Mouse (Mus musculus): ENCODE data around the gene Ift74. TPM values are rescaled to one million over a fixed set of nuclear protein-coding genes. Genes with fewer than 3 reads are reported as not detected.

Gene Ift74
- total and polyA plus RNA-seq, 3 experiments, result 10.2 to 12.3 TPM; not detected in 1

GRCm38 (mm10) chr4:94738838-94739731, 124.8 kb downstream of the Ift74 start, which contains the start of gene Tek (continued):
- TF ChIP-seq ETS1 (IDR thresholded peaks at IDR 0.05; ENCODE audit: low read depth, low read length) (no peak), GABPA (IDR thresholded peaks at IDR 0.05; ENCODE audit: low read depth, low read length) (no peak), KAT2A (conservative IDR thresholded peaks at IDR 0.05; ENCODE audit: low read depth, low read length) (no peak), ZMIZ1 (IDR thresholded peaks at IDR 0.05; ENCODE audit: low read depth, low read length) (no peak)

GRCm38 (mm10) chr4:94741824-94742223, 127.5 kb downstream of the Ift74 start:
- Histone ChIP-seq H3K4me3 (ENCODE audit: control insufficient read depth in 1 of 2, insufficient read depth in 1 of 2, low read depth in 2 of 2, low read length in 2 of 2) (no peak overlapping the region), H3K27me3 (ENCODE audit: control insufficient read depth in 1 of 2, insufficient read depth in 2 of 2, low read length in 2 of 2) (peaks cover 0 to 2% of the 10 kb centered on the region in 2 experiments; a peak in 2 of 4 replicates), H3K79me2 (ENCODE audit: control insufficient read depth, insufficient read depth, low read length, poor library complexity) (no peaks in the 10 kb centered on the region), H3K36me3 (ENCODE audit: control insufficient read depth in 1 of 2, insufficient read depth in 2 of 2, low read length in 2 of 2) (no peaks in the 10 kb centered on the region), H3K9me3 (replicated peaks; ENCODE audit: insufficient read depth, low read length) (no peaks in the 10 kb centered on the region), H3K27ac (ENCODE audit: control insufficient read depth, low read depth, low read length) (no peak overlapping the region), H3K9ac (ENCODE audit: control insufficient read depth, low read depth, low read length, poor library complexity, severe bottlenecking) (no peak overlapping the region), H3K4me1 (ENCODE audit: control insufficient read depth in 1 of 2, insufficient read depth in 2 of 2, low read length in 2 of 2) (peaks cover 0 to 2% of the 10 kb centered on the region in 2 experiments; a peak in 2 of 4 replicates)
- TF ChIP-seq MAZ (IDR thresholded peaks at IDR 0.05; ENCODE audit: low read depth, low read length) (no peak), UBTF (IDR thresholded peaks at IDR 0.05; ENCODE audit: borderline replicate concordance, insufficient read depth, low read depth, low read length) (no peak), MEF2A (IDR thresholded peaks at IDR 0.05; ENCODE audit: extremely low read depth, insufficient replicate concordance, low read depth, low read length, poor library complexity, severe bottlenecking) (no peak), BHLHE40 (IDR thresholded peaks at IDR 0.05; ENCODE audit: borderline replicate concordance, low read depth, low read length) (no peak), ELF1 (IDR thresholded peaks at IDR 0.05; ENCODE audit: low read depth, low read length) (no peak), MYC (IDR thresholded peaks at IDR 0.05; ENCODE audit: low read depth, low read length) (no peak), CHD1 (IDR thresholded peaks at IDR 0.05; ENCODE audit: low read depth, low read length) (no peak)
- DNase-seq (ENCODE audit: low read depth, low spot score), result no peak

Other genes with a start within 250 kb of the Ift74 start
- 0.85 and 1.0 TPM in 2 replicates for gene Gm10306, start 57.9 kb upstream of the Ift74 start, total RNA-seq (2012; rRNA removed)
- gene Gm10306, start 57.9 kb upstream of the Ift74 start, polyA plus RNA-seq (2012; ENCODE audit: insufficient read depth in 1 of 2, insufficient read length in 2 of 2, low read depth in 1 of 2, low replicate concordance in 2 of 2, missing spikeins in 1 of 2), result not detected
- 12.8 and 13.0 TPM in 2 replicates for gene Caap1, start 57.7 kb upstream of the Ift74 start, total RNA-seq (2012; rRNA removed)
- 10 to 100 TPM in 1 of 2 experiments, not detected in 1; 13.9 TPM for gene Caap1, start 57.7 kb upstream of the Ift74 start, polyA plus RNA-seq (2012; ENCODE audit: insufficient read depth in 1 of 2, insufficient read length in 2 of 2, low read depth in 1 of 2, low replicate concordance in 2 of 2, missing spikeins in 1 of 2)
- gene Plaa, start 11.2 kb upstream of the Ift74 start, total RNA-seq (2012; rRNA removed), result 85.1 and 103 TPM in 2 replicates
- 100 to 1,000 TPM in 1 of 2 experiments, 10 to 100 TPM in 1; 63.7 to 102 TPM for gene Plaa, start 11.2 kb upstream of the Ift74 start, polyA plus RNA-seq (2012; ENCODE audit: insufficient read depth in 1 of 2, insufficient read length in 2 of 2, low read depth in 1 of 2, low replicate concordance in 2 of 2, missing spikeins in 1 of 2)
- not detected in 2 replicates for gene Lrrc19, start 35.7 kb downstream of the Ift74 start, total RNA-seq (2012; rRNA removed)
- gene Lrrc19, start 35.7 kb downstream of the Ift74 start, polyA plus RNA-seq (2012; ENCODE audit: insufficient read depth in 1 of 2, insufficient read length in 2 of 2, low read depth in 1 of 2, low replicate concordance in 2 of 2, missing spikeins in 1 of 2), result under 1 TPM in 1 of 2 experiments, not detected in 1; 0.04 TPM
- 0.10 and 0.58 TPM in 2 replicates for gene Tek, start 124.8 kb downstream of the Ift74 start, total RNA-seq (2012; rRNA removed)
- gene Tek, start 124.8 kb downstream of the Ift74 start, polyA plus RNA-seq (2012; ENCODE audit: insufficient read depth in 1 of 2, insufficient read length in 2 of 2, low read depth in 1 of 2, low replicate concordance in 2 of 2, missing spikeins in 1 of 2), result under 1 TPM in 1 of 2 experiments, not detected in 1; 0.28 TPM

Measured in MEL (cell line).